Mouse (Mus musculus) ZHBTc4 (cell line): ENCODE results near the gene Twf2.

Experiments
- DNase-seq: peaks from one replicate; pipeline ENCODE4 v3.0.0-alpha.2; 2011; ENCODE audit warnings: low read depth, low spot score

Twf2 gene

DNA sequence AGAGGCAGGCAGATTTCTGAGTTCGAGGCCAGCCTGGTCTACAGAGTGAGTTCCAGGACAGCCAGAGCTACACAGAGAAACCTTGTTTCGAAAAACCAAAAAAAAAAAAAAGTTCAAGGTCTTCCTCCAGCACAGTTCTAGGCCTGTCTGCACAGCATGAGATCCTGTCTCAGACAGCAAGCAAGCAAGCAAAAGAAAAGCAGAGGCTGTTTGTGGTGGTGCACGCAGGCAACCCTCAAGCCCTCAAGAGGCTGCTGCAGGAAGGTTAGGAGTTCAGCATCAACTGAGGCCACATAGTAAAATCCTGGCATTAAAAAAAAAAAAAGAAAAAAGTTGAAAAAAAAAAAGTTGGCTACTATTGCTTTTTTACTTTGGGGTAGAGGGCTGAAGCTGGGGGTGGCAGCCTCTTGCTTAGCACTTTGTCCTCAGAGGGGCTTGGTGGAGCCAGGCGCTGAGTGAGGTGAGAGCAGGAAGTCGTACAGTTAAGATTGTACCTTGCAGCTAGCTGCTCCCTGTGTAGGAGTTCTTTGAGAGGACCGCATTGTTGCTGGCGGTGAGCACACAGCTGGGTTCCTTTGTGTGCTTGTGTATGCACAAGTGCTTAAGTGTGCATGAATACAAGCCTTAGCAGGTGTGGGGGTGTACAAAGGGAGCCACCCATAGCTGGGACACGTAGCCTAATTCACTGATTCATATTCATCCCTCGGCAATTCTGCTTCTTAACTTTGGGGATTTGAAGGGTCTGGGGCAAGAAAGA is 8.1 kb downstream of the Twf2 start:
- DNase-seq: peak; percentile 93

DNA sequence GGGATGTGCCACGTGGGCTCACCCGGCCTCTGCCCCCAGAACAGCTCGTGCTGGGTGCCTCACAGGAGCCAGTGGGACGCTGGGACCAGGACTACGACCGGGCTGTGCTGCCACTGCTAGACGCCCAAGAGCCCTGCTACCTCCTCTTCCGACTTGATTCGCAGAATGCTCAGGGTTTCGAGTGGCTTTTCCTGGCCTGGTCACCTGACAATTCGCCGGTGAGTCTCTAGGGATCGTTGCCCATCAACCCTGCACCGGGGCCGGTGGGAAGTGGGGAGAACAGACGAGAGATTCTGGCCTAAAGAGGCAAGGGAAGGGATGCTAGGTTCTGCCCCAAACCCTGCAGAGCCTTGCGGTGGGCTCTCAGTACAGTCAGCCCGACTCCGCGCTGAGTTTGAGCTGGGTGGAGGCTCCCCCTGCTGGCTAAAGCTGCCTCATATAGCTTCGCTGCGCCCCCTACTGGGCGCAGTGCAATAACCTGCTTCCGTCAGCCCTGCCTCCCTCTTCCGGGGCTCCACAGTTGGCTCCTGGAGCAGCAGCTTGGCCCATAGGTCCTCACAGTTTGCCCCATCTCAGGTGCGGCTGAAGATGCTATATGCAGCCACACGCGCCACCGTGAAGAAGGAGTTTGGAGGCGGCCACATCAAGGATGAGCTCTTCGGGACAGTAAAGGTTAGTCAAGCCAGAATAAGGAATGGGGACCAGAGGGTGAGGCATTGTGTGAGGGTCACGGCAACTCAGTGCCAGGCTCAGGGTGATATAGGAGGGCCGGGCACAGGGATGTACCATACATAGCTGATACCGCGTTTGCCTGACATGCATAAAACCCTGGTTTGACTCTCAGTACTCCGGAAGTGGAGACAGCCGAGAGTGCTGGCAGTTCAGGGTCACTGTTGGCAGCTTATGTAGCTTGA is 9.0 kb downstream of the Twf2 start:
- DNase-seq: peak; percentile 97

DNA sequence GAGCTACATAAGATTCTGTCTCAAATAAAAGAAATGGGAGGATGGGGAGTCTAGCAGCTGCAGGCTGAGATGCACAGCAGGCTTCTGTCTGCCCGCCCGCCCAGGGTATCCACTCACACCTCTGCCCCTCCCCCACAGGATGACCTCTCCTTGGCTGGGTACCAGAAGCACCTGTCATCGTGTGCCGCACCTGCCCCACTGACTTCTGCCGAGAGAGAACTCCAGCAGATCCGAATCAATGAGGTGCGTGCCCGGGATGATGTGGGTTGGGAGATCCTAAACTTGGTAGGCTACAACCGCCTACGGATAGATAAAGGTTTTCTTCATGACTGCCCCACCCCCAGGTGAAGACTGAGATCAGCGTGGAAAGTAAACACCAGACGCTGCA is 9.7 kb downstream of the Twf2 start:
- DNase-seq: no peak

DNA sequence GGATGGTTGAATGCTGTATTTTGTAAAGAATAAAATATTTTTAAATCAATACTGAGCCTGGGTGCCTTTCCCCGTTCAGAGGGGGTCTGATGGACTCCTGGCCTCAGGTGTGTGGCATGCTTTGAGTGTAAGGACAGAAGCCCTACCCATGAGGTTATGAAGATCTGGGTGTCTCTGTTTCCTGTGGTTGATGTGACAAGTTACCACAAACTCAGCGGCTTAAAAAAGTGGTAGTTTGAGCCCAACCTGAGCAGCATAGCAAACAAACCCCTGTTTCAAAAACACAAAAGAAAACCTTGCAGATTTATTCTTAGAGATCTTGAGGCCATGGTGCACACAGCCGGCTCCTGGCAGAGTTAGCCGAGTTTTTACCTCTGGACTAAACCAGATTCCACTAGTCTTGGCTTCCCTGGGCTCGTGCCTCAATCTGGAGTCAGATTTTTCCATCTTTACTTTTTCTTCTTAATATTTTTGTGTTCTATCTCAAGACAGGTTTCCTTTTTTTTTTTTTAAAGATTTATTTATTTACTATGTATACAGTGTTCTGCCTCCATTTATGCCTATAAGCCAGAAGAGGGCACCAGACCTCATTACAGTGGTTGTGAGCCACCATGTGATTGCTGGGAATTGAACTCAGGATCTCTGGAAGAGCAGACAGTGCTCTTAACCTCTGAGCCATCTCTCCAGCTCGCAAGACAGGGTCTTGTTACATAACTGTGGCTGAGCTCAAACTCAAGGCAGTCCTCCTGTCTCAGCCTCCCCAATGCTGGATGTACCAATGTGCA is 12.6 kb downstream of the Twf2 start:
- no peak for DNase-seq

DNA sequence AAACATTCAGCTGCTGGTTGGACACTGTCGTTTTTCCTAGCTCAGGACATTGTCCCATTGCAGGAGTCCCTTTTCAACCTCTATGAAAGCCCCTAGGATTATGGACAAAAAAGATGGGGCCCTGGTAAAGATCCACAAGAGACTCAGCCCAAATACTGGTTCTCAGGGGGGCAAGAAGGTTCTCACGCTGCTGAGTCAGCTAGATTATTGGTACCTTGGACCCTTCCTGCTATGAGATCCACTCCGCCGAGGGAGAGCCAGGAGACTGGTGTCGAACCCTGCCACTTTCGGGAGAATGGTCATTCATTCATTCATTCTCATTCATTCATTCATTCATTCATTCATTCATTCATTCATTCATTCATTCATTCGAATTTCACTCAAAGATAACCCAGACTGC is 14.1 kb downstream of the Twf2 start:
- DNase-seq: no peak

DNA sequence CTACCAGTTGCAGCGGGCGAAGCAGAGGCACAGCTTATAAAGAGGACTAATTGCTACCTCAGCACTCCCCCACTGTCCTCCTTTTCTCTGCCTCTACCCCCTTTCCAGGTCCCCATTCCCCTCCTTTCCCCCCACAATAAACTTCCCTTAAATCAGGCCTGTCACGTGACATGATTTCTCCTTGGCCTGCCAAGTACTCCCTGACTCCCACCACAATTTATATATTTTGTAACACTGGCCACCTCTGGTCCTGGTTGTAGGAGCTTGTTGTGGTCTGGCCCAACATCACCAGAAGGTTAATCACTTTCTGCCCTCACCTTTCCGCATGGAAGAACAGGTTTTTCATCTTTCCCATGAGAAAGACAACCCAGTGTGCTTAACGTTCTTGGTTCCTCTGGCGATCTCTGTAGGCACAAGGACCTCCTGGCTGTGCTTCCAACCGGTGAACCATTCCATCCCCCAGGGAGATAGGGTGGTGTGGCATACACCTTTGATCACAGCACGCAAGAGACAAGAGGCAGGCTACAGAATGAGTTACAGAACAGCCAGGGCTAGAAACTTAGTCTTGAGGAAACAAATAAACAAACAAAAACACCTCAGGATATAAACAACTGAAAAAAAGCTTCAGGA is 18.1 kb downstream of the Twf2 start:
- DNase-seq: no peak

DNA sequence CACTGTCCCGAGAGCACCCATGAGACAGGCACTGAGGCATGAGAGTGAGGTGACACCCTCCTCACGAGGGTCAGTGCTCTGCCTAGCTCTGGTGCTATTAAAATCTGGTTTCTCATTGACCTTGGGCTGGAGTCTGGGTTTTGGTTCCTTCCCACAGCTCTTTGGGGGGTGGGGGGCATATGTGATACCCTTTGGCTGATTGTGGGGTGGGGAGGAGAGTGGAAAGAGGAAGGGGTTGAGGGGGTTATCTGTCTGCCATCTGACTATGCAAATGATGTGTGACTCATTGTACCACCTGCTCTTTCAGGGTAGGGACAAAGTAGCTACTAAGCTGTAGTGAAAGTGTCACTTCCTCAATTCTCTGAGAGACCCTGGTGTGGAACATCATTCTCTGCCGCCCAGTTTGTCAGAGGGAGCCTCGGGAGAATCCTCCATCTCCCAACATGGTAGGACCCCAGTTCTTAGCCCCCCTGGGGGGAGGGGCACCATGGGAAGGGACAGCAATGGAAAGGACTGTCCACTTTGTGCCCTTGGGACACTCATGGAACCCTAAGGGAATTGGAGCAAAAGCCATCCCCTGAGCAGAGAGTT is 19.4 kb downstream of the Twf2 start, which contains the start of gene Tlr9:
TSS of gene Tlr9 (plus strand) at position 338 of the 591 bp plus-strand sequence.
- DNase-seq: no peak

DNA sequence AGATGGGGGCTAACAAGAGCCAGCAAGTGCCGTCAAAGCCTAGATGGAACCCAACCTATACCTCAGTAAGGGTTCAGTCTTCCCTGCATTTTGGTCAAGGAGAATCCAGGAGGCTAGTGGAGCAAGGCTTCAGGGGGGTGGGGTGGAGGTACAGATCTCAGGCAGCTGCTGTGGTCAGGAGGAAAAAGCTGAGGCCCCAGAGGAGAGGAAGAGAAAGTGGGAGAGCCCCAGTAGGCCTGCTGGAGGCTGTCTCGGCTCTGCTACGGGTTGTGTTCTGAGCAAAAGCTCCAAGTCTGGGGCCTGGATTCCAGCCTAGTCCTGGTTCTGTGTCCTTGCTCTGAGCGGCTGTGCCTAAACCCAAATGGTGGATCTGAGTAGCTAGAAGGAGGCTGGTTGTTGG is 20.1 kb downstream of the Twf2 start:
- DNase-seq: no peak

DNA sequence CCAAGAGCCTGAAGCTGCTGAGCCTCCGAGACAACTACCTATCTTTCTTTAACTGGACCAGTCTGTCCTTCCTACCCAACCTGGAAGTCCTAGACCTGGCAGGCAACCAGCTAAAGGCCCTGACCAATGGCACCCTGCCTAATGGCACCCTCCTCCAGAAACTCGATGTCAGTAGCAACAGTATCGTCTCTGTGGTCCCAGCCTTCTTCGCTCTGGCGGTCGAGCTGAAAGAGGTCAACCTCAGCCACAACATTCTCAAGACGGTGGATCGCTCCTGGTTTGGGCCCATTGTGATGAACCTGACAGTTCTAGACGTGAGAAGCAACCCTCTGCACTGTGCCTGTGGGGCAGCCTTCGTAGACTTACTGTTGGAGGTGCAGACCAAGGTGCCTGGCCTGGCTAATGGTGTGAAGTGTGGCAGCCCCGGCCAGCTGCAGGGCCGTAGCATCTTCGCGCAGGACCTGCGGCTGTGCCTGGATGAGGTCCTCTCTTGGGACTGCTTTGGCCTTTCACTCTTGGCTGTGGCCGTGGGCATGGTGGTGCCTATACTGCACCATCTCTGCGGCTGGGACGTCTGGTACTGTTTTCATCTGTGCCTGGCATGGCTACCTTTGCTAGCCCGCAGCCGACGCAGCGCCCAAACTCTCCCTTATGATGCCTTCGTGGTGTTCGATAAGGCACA is 22.7 kb downstream of the Twf2 start:
- peak; percentile 37 for DNase-seq

DNA sequence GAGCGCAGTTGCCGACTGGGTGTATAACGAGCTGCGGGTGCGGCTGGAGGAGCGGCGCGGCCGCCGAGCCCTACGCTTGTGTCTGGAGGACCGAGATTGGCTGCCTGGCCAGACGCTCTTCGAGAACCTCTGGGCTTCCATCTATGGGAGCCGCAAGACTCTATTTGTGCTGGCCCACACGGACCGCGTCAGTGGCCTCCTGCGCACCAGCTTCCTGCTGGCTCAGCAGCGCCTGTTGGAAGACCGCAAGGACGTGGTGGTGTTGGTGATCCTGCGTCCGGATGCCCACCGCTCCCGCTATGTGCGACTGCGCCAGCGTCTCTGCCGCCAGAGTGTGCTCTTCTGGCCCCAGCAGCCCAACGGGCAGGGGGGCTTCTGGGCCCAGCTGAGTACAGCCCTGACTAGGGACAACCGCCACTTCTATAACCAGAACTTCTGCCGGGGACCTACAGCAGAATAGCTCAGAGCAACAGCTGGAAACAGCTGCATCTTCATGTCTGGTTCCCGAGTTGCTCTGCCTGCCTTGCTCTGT is 23.3 kb downstream of the Twf2 start:
- peak; percentile 66 for DNase-seq

DNA sequence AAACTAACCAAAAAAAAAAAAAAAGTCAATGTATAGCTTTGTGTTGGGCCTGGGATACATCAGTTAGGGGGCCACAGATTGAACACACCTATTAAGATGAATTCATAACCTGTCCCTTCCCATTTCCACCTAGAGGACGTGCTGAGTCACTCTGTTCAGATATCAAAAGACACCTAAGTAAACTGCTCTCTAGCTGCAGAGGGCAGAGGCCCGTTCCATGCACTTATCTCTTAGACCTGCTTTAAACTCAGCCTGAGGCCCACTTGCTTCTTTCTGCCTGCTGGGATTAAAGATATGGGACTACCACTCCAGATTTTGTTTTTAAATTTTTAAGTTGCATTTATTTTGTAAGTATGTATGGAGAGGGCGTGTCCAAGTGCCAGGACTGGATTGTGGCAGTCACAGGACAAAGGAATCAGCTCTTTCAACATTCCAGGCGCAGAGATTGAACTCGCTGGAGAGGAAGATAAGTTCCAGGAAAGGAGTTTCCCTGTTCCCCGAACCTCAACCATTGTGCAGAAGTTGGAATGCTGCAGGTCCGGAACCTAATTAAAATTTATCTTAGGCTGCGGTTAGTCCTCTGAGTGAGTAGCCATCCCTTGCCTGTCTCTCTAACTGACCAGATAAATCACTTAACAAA is 25.0 kb downstream of the Twf2 start:
- peak; percentile 50 for DNase-seq

DNA sequence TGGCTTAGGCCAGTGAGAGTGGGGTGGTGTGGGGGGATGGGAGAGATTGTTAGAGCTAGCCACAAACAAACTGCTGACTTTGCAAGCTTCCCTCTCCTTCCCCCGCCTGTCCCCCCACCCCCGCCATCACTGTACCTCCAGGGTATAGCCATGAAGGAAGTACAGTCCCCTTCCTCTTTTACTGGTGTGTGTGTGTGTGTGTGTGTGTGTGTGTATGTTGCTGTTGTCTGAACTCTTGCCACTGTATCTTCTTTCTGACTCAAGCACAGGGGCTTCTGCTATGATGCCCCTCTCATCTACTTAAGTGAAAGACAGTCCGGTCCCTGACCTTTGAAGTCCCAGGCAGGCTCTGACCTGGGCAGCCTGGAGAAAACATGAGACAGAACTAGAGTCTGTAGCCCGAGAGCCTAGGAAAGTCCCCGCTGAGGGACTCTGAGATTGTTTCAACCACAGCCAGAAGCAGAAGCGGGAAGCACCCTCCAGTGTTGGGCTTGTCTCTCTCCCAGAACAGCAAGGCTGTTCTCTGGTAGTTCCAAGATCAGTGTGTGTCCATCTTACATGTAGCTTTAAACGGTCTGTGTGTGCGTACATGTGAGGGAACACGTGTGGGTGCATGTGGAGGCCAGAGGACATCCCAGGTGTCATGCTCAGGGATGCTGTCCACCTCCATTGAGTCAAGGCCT is 27.3 kb downstream of the Twf2 start:
- no peak for DNase-seq

DNA sequence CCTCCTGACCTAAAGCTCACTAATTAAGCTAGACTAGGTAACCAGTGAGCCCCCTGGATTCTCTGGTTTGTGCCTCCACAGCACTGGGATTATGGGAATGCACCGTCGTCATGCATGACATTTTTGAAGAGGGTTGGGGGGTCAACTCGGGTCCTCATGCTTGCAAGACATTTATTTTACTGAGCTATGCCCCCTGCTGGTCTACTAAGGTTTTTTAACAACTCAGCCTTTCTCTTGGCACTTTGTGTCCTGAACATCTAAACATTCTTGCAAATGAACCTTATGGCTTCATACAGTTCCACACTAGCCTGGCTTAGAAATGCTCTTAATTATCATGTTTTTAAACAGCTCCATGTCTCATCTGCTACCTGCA is 27.8 kb downstream of the Twf2 start:
- DNase-seq: peak; percentile 42

DNA sequence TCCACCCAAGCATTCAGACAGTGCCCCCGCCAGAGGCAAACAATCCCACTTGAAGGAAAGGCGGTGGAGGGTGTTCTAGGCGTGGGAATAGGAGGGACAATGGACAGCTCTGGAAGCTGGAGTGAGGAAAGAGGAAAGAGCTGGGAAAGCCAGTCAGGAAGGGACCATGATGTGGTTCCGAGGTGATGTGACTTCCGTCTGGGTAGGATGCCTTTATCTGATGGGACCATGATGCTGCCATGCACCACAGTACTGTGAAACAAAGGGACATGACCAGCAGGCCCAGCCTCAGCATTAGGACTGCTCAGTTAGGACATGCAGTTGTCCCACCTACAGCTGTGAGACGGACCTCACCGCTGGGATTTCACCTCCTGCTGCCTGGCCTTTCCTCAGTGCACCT is 28.3 kb downstream of the Twf2 start:
- DNase-seq: no peak

DNA sequence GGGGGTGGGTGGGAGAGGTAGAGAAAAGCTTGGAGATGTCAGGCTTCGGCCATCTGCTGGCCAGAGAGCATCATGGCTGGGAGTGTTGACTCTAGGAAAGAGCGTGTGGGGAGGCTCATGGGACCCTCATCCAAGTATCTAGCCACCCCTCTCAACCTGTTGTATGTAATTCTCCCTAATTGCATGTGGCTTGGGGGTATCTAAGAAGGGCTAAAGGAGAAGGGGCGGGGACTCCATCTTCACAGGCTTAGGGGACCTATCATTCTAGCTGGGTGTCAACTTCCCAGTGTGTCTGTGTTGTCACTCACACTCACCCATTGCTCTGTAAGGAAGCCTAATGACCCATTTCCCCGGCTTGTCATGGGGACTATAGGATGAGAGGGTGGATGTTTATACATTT is 28.9 kb downstream of the Twf2 start:
- no peak for DNase-seq

DNA sequence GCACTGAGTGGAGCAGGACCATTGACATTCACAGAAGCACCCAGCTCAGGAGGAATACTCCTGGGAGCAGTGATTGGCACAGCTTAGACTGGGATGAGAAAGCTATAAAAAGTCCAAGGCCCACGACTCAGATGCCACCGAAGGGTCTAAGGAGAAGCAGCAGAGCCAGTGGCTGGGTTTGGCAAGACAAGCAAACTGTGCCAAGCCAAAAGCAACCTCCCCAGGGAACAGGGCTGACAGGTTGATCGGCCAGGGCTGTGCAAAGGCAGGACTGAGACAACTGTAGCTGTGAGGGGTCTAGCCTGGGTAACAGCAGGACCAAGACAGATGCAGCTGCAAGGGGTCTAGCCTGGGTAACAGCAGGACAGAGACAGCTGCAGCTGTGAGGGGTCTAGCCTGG is 30.0 kb downstream of the Twf2 start:
- no peak for DNase-seq

DNA sequence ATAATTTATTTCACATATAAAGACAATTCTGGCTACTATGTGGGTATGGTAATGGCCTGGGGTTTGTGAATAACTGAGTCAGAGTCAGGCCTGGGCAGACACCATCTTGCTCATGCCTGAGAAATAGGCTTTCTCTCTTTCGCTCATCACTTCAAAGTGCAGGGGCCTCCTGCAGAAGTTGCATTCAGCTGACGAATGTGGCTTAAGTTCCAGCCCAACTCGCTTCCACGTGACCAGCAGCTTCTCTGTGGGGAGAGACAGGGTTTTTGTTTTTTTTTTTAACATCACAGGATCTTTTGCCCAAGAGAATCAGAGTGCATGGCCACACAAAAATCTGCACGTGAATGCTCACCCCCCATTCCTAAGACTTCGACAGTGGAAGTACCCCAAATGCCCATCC is 31.0 kb downstream of the Twf2 start:
- no peak for DNase-seq

DNA sequence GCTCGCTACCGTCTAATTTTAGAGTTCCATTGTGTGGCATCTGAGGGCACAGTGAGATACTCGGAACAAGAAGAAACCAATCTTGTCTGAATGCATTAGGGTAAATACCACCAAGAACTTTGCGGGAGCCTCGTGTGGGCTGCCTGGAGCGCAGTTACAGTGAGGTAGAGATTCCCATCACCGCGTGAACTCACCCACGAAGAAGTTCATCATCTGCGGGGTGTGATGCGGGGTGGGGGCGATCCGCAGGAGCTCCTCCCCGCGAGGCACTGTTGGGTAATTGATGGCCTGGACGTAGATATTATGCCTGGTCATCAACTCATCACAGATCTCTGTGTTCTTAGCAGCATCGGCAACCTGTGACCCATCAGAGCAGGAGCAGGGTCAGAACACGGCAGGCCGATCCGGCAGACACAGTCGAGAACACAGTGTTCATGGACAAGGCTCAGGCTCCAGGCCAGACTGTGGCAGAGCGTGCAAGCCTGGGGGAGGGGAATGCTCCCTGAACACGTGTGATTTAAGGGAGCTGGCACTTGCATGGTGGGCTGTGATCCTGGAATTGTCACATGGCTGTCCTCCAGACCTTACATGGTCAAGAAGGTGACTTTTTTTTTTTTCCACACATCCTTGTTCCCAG is 32.4 kb downstream of the Twf2 start:
- DNase-seq: no peak
